Mouse (Mus musculus) cerebellum, adult 8-10 months (tissue): ENCODE measurements around the gene Vwf.

ENCODE experiments used
- DNase-seq: peaks from one replicate; pipeline ENCODE4 v3.0.0; 2022

Gene Vwf

DNA sequence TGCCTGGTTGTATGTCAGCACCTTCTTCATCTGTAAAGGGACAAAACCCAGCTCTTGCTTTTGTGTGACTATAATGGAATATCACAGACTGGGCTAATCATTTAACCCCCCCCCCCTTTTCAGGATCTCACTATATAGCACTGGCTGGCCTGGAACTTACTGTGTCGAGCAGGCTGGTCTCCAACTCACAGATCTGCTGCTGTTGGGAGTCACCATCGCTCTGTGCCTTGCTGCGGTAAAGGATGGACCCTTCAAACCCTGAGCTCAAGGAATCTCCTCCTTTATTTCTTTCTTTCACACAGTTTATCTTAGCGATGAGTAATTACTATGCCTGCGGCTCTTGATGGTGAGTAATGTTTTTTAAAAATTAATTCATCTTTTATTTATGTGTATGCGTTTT lies at the start of gene Vwf:
TSS of gene Vwf (plus strand) at position 301 of the 400 bp plus-strand sequence.
- DNase-seq = no peak

DNA sequence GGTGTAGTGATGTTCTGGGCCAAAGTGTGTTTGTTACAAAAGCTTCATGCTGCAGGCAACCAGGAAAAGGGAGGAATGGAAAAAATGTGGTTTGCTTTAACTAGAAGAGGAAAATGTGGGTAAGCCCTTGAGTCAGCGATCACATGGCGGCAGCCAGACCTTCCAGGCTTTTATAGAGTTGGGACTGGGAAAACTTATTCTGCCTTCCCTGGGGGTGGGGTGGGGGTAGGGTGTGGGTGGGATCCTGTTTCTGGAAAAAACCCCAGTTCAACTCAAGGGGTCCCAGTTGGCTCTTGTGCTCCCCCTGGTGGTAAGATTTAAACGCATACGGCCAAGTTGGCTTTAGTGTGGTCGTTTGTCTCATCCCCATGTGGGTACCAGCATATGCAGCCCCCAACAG lies 48.5 kb upstream of the Vwf start:
- no peak for DNase-seq

DNA sequence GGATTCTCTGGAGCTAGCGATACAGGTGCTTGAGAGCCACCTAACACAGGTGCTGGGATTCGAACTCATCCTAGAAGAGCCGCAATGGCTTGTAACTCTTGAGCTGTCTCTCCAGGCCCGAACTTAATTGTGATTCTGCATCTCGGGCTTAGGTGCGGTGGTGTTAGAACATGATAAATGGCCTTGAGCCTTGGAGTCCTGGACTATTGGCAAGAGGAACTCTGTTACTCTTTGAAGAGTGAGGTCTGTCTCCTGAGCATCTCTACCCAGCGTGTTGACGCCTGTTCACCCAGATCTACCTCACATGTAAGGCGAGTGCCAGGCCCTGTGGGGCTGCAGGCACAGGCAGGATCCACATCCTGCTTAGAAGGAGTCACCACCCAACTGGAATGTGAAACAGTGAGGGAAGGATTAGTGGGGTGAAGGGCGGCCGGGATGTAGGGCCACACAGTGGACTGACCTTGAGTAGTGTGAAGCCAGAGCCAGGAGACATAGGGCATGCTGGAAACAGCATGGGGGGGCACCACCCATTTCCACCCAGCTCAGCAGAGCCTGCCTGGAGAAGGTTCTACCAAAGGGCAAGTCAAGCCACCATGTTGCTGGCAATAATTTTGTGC lies 43.3 kb upstream of the Vwf start:
- no peak for DNase-seq

DNA sequence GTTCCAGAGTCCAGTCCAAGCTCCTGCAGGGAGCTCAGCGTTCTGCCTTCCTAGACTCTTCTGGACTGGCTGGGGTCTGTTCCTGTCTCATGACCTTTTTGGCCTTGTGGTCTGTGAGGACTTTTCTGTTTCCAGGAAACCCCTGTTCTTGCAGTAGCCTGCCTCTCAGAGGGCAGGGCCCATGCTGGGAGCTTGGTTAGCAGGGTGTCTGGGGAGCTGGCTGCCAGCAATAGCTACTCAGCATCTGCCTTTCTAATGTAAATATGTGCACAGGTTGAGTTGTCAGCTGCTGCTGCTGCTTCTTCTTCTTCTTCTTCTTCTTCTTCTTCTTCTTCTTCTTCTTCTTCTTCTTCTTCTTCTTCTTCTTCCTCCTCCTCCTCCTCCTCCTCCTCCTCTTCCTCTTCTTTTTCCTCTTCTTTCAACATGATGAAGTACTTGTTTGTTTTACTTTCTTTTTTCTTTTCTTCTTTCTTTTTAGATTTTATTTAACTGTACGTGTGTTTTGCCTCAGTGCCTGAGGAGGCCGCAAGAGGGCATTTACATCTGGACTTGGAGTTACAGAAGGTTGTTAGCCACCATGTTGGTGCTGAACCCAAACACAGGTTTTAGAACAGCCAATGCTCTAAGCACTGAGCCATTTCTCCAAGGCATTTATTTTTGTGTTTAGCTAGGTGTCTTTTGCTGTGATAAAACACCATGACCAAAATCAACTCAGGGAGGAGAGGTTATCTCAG lies 41.8 kb upstream of the Vwf start:
- DNase-seq = no peak

DNA sequence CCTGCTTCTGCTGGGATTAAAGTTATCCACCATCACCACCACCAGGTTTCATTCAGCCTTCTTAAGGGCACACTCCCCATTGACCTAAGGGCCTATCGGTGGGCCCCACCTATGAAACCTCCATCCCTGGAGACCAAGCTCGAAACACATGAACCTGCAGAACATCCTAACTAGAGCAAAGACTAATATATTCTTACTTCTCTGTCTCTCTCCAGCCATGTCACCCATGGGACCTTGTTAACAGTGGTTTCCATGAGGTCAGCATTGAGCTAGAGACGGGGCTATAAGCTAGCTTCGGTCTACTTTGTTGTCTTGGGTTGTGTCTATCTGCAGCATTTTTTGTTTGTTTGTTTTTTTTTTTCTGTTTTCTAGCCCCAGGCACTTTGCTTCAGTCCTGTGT lies 40.1 kb upstream of the Vwf start:
- DNase-seq = no peak

DNA sequence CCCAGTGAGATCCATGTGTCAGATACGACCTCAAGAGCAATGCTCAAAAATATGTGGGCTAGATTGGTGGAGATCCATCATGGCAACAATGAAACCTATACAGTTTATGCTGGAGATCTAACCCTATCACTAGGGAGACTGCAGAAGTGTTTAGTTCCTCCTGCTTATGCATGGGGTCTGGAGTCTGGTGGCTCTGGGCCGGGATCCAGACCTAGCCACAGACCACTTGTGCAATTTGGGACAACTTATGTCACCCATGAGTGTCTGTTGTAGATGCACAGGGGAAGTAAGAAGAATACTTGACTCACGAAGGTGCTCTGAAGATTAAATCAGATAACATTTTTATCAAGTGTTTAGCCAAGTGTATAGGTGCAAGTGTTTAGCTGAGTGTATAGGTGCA lies 36.8 kb upstream of the Vwf start:
- DNase-seq = no peak

DNA sequence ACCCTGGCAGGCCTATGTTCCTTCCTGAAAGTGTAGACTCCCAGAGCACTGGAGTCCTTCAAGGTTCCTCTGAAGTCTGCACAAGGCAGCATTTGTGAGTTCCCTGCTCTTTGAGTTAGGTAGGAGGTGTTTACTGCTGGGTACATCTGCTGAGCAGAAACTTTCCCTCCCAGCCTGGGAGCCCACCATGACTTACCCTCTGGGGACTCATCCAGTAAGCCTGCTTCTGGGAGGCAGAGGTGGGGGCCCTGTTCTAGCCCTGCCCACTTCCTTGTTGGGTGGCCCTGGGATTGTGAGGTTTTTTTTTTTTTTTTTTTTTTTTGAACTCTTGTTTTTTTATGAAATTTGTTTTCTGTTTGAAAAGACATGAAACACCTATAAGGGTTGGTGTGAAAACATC lies 35.9 kb upstream of the Vwf start:
- no peak for DNase-seq

DNA sequence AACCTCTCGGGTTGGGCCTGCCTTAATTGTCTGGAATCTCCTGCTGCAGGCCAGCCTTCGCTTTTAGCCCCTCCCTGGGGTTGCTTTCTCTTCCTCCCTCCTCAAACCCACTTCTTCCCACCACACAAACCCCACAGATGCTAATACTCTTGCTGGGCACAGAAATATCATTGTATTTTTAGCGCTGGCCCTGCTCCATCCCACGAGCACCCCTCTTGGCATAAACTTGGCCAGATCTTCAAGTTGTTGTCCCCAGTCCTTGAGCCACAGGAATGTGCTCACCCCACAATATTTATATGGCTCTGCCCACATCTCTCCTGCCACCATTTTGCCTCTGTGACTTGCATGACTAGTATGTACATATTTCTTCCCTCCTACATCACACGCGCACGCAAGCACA lies 35.4 kb upstream of the Vwf start:
- no peak for DNase-seq

DNA sequence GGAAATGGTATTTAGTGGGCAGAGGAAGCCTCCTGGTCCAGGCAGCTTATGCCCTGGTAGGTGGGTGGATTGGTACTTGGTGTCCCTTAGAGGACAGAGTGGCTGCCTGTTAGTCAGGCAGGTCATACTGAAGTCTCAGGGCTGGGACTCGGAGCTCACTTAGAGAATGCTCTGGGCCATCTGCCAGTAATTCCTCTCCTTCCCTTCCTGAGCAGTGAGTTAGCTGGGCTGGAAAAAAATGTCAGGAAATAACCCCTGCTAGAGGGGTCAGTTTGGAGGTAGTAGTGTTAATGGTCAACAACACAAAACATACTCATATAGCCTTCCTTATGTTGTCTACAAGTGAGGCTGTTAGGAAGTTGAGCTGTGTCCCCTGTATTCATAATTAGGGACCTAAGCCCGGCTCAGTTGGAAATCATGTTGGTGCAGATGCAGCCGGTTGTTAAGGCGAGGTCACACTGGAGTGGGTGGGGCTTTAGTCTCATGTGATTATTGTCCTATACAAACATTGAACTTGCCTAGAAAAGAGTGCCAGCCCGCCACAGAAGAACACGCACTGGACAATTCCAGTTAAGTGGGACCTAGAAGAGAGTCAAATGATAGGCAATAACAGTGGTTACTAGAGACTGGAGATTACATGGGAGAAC lies 33.5 kb upstream of the Vwf start:
- no peak for DNase-seq

DNA sequence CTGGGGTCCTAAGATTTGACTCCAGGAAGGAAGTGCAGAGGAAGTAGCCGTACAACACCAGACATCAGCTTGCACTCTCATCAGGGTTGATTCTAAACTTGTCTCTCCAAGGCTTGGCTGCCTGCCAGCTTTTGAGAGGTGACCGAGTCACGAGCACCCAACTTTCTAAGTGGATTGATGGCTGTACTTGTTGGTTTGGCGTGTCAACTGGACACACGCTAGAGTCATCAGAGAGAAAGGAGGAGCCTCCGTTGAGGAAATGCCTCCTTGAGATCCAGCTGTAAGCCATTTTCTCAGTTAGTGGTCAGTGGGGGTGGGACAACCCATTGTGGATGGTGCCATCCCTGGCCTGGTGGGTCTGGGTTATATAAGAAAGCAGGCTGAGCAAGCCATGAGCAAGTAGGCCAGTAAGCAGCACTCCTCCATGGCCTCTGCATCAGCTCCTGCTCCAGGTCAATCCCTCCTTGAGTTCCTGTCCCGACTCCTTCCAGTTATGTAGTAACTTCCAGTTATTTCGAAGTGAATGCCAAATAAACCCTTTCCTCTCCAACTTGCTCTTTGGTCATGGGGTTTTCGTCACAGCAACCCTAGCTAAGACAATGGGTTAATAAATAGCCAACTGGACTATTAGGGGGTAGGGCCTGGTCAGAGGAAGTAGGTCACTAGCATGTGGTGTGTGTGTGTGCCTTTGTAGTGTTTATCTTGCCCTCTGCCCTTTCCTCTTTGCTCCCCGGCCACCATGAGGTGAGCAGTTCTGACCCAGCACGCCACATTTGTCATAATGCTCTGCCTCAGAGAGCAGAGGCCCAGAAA lies 30.9 kb upstream of the Vwf start:
- no peak for DNase-seq

DNA sequence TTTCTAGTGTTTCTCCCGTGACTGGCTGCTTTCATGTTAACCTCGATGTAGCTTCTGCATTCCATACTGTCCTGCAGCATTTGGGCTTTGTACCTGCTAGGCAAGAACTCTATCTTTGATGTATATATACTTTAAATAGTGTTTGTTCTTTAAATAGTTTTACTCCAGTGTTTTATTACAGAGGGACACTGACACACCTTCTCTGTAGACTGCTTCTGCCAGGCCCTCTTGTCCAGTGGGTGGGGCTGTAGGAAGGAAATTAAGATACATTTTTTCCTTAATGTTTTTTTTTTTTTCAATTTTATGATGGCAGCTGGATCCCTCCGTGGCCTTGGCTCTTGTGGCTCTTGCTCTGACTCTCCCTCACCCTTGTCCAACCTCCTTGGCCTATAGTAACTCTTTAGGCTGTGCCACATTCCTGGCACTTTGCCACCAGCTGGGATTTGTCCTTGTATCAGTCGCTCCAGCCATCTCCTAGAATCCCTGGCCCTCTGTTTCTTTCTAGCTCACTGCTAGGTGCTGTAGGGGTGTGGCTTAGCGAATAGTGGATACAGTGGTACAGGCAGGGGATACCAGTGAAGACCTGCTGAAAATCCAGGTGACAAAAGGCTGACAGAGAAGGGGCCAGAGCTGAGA lies 24.9 kb upstream of the Vwf start:
- no peak for DNase-seq

DNA sequence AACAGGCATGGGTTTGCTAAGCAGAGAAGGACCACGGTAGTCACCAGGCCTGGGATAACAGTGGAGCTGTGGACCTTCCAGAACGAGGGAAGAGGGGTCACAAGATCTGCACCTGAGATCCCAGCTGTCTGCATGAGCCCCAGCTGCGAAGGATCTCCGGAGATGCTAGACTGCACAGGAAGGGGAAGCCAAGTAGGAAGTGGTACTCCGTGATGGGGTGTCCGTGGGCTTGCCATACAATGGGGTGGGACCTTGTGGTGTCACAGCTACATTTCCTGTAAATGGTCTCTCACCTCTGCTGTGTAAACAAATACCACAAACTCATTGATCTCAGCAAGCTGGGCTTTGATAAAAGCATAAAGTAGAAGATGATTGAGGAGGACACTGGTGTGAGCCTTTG lies 22.5 kb upstream of the Vwf start:
- DNase-seq = no peak

DNA sequence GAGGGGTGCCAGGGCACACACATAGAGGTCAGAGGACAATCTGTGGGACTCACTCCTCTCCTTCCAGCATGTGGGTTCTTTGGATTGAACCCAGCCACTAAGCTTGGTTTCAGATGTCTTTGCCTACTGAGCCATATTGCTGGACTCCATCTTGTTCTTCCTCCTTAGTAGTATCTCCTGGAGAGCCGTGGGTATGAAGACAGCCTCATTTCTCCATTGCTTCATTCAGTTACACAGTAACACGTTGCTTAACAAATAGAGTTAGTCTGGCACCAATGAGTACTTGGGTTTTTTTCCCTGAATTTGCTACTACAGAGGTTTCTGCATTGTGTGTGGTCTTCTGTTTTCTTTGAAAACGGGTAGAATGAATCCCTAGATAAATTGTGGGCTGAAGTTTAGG lies 20.5 kb upstream of the Vwf start:
- no peak for DNase-seq

DNA sequence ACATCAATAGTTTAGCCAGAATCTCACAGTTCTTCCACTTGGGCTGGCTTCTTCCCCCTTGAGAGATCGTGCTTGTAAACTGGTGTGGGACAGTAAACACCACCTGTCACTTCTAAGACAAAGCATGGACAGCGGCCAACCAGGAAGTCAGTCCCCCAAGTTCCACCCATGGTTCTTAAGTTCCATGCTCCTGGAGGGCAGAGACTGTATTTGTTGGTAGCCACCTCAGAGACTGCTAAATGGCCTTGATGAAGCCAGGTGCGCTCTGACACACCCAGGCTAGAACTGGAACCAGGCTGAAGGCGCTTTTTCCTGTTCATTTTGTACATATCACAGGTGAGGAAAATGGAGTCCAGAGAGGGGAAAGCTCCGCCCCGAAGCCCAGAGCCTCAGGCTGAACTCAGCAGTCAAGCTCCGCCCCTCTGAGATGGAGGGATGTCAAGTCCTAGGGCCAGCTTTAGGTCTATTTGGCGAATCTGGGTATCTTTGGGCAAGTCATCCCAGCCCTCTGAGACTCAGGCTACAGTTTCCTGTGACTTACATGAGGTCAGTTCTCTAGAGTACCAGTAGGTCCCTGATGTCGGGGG lies 17.9 kb upstream of the Vwf start:
- no peak for DNase-seq

DNA sequence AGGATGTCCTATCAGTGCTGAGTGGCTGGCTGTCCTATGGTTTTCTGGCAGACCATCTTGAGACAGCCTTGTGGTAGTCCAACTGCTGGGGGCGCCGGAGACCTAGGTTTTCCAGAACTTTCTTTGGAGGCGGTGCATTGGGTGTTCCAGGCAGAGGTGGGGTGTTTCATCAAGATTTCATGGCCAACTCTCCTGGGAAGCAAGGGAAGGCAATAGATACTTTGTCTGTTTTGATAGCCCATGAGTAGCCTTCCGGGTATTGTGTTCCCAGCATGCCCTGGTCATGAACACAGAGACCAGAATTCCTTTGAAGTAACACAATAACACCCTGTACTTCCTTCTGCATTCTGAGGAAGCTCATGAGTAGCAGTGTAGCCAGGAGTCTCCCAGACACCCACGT lies 17.1 kb upstream of the Vwf start:
- no peak for DNase-seq

DNA sequence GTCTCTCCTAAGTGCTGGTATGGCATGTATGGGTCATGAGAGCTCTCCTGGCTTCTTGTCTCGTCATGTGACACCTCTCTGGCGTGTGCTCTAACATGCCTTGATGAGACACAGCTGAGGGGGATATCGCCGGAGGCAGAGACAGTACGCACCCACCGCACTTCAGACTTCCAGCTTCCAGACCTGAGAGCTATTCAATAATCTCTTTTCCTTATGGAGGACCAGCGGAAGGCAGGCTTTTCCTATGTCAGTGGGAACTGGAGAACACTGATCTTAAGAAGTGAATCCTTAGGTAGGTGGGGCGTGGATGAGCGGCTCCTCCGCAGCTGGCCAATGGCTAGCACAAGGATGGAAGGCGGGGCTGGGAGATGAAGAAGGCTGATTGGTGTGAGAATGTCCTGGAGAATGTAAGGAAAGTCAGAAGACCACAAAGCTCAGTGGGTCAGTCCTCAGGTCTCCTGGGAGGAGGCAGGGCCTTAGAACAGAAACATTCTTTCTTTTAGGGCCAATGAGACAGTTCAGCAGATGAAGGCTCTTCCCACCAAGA lies 13.4 kb upstream of the Vwf start:
- no peak for DNase-seq

DNA sequence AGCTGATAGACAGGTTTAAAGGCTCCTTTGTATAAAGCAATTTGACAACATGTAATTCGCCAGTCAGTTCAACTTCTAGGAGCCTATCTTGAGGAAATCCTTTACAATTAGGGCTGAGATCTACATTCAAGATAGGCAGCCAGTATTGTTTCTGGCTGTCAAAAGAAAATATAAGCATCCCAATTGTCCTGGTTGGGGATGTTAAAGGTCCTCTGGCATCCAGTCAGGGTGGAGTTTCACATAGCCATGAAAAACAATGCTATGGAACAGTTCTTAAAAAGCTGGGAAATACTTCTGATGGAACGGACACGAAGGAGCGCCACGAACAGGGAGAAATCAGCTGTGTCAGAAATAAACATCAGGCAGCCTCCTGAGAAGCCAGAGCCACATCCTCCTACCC lies 11.6 kb upstream of the Vwf start:
- no peak for DNase-seq

DNA sequence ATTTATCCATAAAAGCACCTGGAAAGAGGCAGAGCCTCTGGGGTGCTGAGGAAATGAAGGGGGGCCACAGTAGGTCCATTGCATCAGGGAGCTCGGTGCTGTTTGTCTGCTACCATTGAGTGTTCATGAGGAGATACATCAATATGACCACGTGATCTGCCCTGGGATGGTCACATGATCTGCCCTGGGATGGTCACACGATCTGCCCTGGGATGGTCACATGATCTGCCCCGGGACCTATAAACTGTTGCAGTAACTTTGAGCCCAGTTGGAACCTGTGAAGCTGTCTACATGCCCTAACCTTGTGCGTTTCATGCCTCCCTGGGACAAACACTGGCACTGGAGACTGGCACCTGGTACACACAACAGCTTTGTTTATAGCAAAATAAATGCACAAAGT lies 8.1 kb upstream of the Vwf start:
- no peak for DNase-seq

DNA sequence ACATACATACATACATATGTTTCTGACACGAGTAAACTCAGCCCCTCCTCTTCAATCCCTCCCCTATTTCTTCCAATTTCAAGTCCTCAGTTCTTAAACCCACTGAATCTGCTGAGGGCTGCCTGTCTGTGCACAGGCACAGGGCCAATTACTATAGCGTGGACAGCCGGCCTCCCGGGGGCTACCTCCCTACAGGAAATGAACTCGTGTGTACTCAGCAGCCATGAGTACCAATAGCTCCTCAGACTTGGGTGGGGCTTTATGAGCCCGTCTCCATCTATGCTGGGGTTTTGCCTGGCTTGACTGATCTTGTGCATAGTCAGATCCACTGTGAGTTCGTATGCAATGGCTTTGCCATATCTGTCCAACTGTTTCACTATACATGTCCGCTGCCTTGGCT lies 7.2 kb upstream of the Vwf start:
- no peak for DNase-seq

DNA sequence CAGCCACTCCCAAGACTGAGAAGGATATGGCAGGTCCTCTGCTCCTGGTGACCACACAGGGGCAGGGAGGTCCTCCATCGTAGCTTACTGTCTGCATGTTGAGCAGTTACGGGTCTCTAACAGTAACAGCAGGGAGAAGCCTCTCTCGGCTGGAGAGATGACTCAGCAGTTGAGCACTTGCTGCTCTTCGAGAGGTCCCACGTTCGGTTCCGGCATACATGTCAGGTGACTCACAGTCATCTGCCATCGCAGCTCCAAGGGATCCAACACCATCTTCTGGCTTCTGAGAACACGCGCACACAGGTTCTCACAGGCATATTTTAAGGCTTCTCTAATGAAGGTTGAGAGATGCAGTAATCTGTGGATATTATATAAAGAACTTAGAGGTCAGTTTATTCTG lies 6.4 kb upstream of the Vwf start:
- no peak for DNase-seq

DNA sequence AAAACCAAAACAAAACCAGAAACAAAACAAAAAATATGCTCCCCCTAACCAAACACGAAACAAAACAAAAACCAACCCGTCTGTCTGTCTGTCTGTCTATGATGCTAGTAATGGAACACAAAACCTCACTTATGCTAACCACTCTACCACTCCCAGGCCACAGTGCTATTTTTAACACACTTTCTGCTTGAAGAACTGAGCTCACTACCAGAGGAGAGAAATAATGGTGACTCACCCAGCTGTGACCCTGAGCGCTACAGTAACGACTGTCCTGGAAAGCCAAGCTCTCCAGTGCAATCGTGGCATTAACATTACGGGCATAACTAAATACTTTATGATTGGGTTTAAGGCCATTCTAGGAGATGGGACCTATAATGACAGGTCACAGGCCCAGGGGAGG lies 5.7 kb upstream of the Vwf start:
- no peak for DNase-seq

DNA sequence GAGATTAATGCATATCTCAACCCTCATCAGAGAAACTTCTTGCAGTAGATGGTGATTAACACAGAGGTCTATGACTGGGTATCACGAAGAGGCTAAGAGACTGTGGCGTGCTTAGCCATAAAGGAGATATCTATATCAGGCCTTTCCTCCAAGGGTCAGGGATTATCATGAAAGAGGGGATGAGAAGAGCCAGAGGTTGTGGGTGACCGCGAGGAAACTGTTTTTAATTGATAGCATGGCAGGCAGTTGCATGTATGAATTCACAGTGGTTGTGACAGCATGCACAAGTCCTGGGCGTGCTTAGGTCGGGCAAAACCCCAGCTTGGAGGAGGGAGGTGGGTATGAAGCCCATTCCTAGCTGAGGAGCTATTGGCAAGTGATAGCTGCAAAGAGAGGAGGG lies 5.3 kb upstream of the Vwf start:
- no peak for DNase-seq

DNA sequence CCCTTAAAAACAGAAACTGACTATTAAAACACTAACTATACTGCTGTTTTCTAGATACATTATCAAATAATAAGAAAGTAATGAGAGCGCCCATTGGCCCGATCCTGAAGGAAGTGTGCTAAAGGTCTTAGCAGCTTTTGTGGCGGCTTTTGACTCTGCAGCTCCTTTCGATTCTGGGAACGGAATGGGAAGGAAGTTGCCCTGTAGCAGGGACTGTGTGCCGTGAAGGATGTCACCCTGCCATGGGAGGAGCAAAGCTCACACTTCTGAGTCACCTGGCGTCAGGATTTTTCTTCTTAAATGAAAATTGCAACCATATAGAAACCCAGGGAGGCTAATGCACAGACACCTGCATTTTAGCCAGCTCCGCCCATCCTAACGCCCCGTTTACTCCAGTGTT lies 1.8 kb downstream of the Vwf start:
- DNase-seq = no peak
